Mouse (Mus musculus) kidney, postnatal 25 days (tissue): ENCODE measurements around the gene Mrnip.

ENCODE experiments used
- DNase-seq, 2 experiments: peaks; one replicate each; pipeline ENCODE4 v3.0.0; 2021; ENCODE audit warnings: mixed read lengths in 2 of 2

Mrnip gene

DNA sequence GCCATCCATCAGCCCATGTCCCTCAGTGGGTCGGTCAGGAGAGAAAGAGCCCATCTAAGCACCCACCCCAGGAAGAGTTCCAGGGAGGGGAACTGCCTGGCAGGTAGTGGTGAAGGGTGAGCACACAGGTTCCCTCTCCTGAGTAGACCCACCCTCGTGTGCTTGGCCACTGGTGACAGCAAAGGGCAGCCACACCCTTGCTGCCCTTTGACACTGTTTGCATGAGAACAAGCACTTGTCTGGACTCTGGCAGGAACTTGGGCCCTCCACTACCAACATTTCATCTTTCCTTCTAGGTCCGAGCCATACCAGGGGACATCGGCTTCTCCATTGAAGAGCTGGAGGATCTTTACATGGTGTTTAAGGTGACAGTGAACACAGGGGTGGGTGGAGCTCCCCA, 14.9 kb upstream of the Mrnip start:
- peak in 1 of 2 experiments; percentile 28 for DNase-seq

GRCm38 (mm10) chr11:50161578-50162304, 12.5 kb upstream of the Mrnip start:
- peak; percentile 71 to 81 for DNase-seq

DNA sequence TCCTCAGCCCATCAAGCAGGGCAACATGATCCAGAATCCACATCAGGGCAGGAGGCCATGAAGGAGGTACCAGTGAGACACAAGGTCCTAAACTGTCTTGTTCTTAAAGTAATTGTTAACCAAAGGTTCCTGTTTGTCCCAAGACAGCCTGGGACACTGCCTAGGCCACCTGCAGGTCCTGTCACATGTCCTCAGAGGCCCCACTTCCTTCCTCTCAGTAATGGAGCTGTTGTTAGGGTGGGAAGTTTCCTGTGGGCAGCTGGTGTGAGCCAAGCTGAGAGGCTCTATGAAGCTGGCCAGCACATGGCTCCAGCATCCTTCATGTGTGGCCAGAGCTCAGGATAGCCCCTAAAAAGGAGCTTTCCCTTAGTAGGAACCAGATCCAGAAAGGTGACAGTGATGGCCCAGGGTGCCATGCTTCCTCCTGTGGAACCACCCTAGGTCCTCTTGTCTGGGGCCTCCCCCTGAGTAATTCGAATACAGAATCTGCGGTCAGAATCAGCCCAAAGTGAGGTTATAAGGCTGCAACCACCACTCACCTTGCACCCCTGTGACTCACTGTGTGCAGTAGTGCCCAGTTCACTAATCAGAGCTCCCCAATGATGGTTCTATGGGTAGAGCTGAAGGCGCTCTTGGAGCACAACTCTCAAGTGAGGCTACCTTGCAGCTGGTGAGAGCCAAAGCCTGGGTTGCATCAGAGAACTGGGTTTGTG, 11.8 kb upstream of the Mrnip start:
- DNase-seq, result peak in 1 of 2 experiments; percentile 68

DNA sequence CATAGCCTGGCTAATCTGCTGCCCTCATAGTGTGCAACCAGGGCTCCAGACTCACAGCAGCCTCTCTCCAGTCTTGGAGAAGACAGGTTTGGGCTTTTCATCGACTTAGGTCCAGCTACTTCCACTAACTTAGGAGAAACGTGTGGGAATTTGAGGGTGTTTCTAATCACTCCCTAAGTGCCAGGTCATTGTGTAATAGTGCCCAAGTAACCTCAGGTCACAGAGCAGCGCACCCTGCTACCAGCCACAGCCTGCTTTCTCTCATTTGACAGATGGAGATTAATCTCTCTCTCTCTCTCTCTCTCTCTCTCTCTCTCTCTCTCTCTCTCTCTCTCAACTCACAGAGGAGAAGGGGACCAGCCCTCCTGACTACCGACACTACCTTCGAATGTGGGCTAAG, 5.9 kb upstream of the Mrnip start:
- DNase-seq, result no peak

- peak; percentile 99 for DNase-seq
Measured at GRCm38 (mm10) chr11:50174730-50175187, 515 bp downstream of the Mrnip start.

- DNase-seq, result peak; percentile 82 to 89
Measured at GRCm38 (mm10) chr11:50176351-50176750, 2.1 kb downstream of the Mrnip start.

DNA sequence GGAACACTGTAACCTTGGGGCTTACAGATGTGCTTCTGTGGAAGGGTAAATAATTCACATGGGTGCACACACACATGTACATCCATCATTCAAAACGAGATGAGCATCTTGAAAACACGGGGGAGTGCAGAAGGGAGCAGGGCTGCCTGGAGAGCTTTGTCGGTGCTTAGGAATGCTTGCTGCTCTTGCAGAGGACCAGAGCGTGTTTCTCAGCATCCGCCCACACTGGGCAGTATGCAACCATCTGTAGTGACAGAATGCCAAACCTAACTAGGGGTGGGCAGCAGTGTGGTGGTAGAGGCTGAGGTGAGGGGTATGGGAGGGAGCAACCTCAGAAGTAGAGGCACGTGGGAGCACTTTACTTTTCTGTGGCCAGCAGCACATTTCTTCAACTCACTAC, 2.9 kb downstream of the Mrnip start:
- no peak for DNase-seq

GRCm38 (mm10) chr11:50178532-50179488, 4.6 kb downstream of the Mrnip start:
- no peak for DNase-seq

DNA sequence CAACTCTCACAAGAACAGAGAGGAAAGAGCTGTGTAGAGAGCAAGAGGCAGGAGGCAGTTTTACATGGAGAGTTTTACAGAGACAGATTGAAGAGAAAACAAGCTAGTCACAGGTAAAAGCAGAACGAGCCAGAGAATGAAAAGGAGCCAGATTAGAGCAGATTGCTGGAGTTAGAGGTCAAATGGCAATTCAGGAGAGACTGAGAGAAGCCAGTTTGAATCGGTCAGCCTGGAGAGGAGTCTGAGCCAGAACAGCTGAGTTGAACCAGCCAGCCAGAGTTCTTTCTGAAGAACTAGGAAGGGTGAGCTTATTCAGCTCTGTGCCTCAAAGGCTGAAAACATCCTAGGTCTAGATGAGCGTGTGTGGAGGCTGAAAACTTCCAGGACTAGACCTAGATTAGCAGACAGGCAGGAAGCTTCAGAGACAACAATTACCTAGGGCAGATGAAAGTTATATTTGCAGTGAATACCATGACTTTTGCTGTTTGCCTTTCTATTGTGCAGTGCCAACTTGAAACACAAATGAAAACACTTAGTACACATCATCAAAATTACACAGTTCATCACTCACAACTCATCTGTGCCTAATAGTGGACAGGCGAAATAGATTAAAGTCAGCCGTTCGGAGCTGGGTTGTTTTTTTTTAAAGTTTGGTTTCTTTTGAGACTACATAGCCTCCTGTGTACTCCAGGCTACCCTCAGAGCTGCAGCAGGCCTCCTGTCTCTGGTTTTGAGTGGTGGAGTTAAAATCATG, 6.4 kb downstream of the Mrnip start:
- no peak for DNase-seq

GRCm38 (mm10) chr11:50182702-50183101, 8.5 kb downstream of the Mrnip start:
- no peak for DNase-seq

DNA sequence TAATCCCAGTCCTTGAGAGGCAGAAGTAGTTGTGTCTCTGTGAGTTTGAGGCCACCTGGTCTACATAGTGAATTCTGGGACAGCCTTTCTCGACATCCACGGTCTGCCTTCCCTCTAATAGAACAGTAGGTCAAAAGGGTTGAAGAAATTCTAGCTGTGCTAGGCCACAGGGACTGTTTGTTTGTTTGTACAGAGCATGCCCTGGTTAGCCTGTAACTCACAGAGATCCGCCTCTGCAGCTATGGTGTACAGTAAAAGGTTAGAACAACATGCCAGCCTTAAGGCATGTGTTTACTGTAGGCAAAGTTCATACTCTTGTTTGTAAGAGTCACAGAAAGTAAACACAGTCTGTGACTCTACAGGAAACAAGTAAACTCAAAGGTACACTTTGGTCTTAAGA, 10.5 kb downstream of the Mrnip start:
- DNase-seq, result no peak

GRCm38 (mm10) chr11:50188682-50189081, 14.4 kb downstream of the Mrnip start:
- DNase-seq, result peak; percentile 48 to 64

DNA sequence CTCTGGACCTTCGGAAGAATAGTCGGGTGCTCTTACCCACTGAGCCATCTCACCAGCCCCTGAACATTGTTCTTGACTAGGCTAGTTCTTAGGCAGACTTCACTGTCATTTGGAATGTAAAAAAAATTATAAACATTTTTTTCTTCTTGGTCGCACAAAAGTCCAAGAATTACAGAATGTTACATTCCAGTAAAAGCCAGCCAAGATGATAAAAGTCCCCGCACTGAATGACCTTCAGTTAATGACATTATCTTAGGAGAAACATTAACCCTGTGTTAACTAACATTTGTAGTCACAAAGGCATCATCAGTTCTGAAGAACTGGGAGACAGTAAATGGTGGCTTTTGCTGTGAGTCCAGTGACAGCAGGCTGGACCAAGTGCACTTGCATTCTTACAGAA, 16.1 kb downstream of the Mrnip start:
- peak in 1 of 2 experiments; percentile 31 for DNase-seq

GRCm38 (mm10) chr11:50192278-50192677, 18.0 kb downstream of the Mrnip start:
- DNase-seq, result no peak

- DNase-seq, result no peak
Measured at GRCm38 (mm10) chr11:50194070-50194469, 19.8 kb downstream of the Mrnip start.

GRCm38 (mm10) chr11:50194793-50195192, 20.5 kb downstream of the Mrnip start:
- DNase-seq, result no peak

DNA sequence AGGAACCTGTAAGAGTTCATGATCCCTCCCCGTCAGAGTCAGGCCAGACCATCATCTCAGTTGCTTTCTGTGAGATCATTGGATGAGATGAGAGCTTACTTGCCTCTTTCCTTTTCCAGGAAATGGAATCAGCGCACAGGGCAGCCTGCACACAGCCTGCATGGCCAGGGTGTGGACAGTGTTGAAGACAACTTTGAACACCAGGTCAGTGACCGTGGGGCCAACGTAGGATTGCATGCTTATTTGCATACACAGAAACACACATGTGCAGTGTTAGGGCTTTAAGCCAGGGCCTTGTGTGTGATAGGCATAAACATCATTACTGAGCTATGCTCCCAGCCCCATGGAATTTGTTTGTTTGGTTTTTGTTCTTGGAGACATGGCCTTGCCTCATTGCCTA, 23.3 kb downstream of the Mrnip start:
- DNase-seq, result no peak

- no peak for DNase-seq
Measured at GRCm38 (mm10) chr11:50198219-50198846, 24.1 kb downstream of the Mrnip start.

GRCm38 (mm10) chr11:50198916-50199315, 24.7 kb downstream of the Mrnip start:
- DNase-seq, result no peak

GRCm38 (mm10) chr11:50200613-50201012, 26.4 kb downstream of the Mrnip start:
- DNase-seq, result no peak

DNA sequence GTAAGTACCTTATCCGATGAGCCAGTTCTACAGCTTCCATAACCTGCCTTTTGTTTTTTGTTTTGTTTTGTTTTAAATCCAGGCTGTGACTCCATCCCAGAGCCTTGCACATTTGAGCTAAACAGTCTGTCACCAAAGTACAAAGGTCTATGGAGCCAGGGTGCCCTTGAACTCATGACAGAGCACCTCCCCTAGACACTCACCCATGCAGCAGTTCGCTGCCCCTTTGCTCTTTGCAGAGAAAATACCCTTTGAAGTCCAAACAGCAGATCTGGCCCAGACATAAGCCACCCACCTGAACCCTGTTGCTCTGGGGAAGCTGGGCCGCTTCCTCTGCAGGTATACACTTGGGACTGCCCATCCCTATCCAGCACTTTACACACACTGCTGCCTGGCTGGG, 27.3 kb downstream of the Mrnip start:
- DNase-seq, result no peak

- no peak for DNase-seq
Measured at GRCm38 (mm10) chr11:50203302-50203827, 29.1 kb downstream of the Mrnip start.
